Mouse (Mus musculus): ENCODE measurements around the gene Mtfr2. TPM values are rescaled to one million over a fixed set of nuclear protein-coding genes. Genes with fewer than 3 reads are reported as not detected.
A peak's percentile ranks its signal among the peaks of the same experiment; 100 is the strongest.

Gene Mtfr2
- total RNA-seq (2012; rRNA removed): 18.3 and 19.6 TPM in 2 replicates

- peak; percentile 98 for DNase-seq (ENCODE audit: low read depth, low spot score)
- TF ChIP-seq HCFC1 (IDR thresholded peaks at IDR 0.05; ENCODE audit: borderline replicate concordance, insufficient read depth, low read length) (no peak), ZNF384 (IDR thresholded peaks at IDR 0.05; ENCODE audit: low read depth, low read length) (no peak), ZC3H11A (IDR thresholded peaks at IDR 0.05; ENCODE audit: borderline replicate concordance, low read depth, low read length) (no peak), MAFK (IDR thresholded peaks at IDR 0.05; ENCODE audit: insufficient read depth, low read depth, low read length) (no peak), CHD2 (IDR thresholded peaks at IDR 0.05; ENCODE audit: low read depth, low read length) (no peak)
- H3K4me3 ChIP-seq (ENCODE audit: insufficient read depth in 1 of 2, low read depth in 1 of 2, low read length in 2 of 2, poor library complexity in 1 of 2, severe bottlenecking in 1 of 2): peak within 1 kb of the TSS; percentile 73 to 84
- peak within 1 kb of the TSS; percentile 94 for H3K9ac ChIP-seq (ENCODE audit: insufficient read depth, low read depth, low read length, poor library complexity, severe bottlenecking)
- 0 out of 4 replicates have a peak, but pooled peaks cover 0 to 2% of the 10 kb centered on the region in 2 experiments for H3K4me1 ChIP-seq (ENCODE audit: control insufficient read depth in 2 of 2, insufficient read depth in 2 of 2, low read length in 2 of 2, poor library complexity in 1 of 2)
- H3K27ac ChIP-seq (ENCODE audit: insufficient read depth, low read depth, low read length, poor library complexity, severe bottlenecking): no peak within 1 kb of the TSS; the same call in 1 of the 2 replicates
- peaks cover 14% of the 10 kb centered on the region for H3K36me3 ChIP-seq (ENCODE audit: control insufficient read depth, insufficient read depth, low read length, poor library complexity, severe bottlenecking)
- in situ Hi-C loops (cut with MboI; ENCODE audit: low sequenced_read_pairs in 2 of 2, unreplicated experiment in 2 of 2): no loop called here
- no peaks in the 10 kb centered on the region for H3K9me3 ChIP-seq (ENCODE audit: control insufficient read depth, insufficient read depth, low read depth, low read length)
Measured at GRCm38 (mm10) chr10:20347285-20348214, at the start of gene Mtfr2. Gene Mtfr2, plus strand, starts transcription at chr10:20347770.

DNA sequence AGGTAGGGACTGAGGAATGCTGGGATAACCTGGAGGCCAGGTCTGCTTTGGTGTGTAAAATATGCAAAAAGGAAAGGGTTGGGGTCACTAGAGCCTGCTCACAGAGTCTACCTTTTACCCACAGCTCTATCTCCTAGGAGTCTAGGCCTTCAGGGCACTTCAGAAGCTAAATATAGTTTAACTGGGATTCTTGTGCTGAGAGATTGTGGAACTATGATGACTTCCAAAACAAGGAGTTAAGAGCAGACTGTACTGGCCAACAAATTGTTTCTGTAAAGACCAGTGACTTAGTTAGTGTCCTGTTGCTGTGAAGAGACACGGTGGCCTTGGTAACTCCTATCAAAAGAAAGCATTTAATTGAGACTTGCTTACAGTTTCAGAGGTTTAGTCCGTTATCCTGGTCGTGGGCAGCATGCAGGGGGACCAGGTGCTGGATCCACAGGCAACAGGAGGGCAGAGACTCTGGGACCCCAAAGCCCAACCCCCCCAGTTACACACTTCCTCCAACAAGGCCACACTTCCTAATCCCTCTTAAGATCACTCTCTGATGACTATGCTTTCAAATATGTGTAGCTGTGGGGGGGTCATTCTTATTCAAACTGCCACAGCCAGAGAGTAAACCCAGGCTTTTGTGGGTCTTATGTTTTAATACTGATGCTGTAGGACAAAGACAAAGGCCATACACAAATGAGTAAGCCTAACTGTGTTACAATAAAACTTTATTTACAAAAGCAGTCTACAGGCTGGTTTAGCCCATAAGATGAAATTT lies 49.2 kb upstream of the Mtfr2 start:
- Histone ChIP-seq H3K4me1 (ENCODE audit: control insufficient read depth in 2 of 2, insufficient read depth in 2 of 2, low read length in 2 of 2, poor library complexity in 1 of 2) (peaks cover 7 to 15% of the 10 kb centered on the region in 2 experiments), H3K9ac (ENCODE audit: insufficient read depth, low read depth, low read length, poor library complexity, severe bottlenecking) (no peak overlapping the region), H3K36me3 (ENCODE audit: control insufficient read depth, insufficient read depth, low read length, poor library complexity, severe bottlenecking) (no peaks in the 10 kb centered on the region), H3K9me3 (ENCODE audit: control insufficient read depth, insufficient read depth, low read depth, low read length) (no peaks in the 10 kb centered on the region), H3K27ac (ENCODE audit: insufficient read depth, low read depth, low read length, poor library complexity, severe bottlenecking) (no peak overlapping the region; the same call in 1 of the 2 replicates), H3K4me3 (ENCODE audit: insufficient read depth in 1 of 2, low read depth in 1 of 2, low read length in 2 of 2, poor library complexity in 1 of 2, severe bottlenecking in 1 of 2) (no peak overlapping the region)
- TF ChIP-seq ZC3H11A (IDR thresholded peaks at IDR 0.05; ENCODE audit: borderline replicate concordance, low read depth, low read length) (no peak), MAFK (IDR thresholded peaks at IDR 0.05; ENCODE audit: insufficient read depth, low read depth, low read length) (no peak), CHD2 (IDR thresholded peaks at IDR 0.05; ENCODE audit: low read depth, low read length) (no peak), HCFC1 (IDR thresholded peaks at IDR 0.05; ENCODE audit: borderline replicate concordance, insufficient read depth, low read length) (no peak), ZNF384 (IDR thresholded peaks at IDR 0.05; ENCODE audit: low read depth, low read length) (no peak)
- DNase-seq (ENCODE audit: low read depth, low spot score): no peak
- in situ Hi-C loops (cut with MboI; ENCODE audit: low sequenced_read_pairs in 2 of 2, unreplicated experiment in 2 of 2): no loop called here

DNA sequence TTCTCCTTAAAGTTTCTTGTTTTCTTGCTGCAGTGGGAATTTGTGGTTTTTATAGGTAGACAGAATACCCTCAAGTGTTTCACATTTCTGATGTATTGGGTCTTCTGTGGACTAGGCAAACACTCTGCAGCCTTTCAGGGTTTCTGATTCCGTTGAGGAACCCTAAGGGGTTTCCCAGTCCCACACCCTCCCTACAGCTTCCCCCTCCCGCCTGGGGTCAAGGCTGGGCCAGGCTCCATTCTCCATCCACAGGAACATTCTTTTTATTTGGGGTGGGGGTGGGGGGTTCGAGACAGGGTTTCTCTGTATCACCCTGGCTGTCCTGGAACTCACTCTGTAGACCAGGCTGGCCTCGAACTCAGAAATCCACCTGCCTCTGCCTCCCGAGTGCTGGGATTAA lies 48.5 kb upstream of the Mtfr2 start:
- peaks cover 7 to 15% of the 10 kb centered on the region in 2 experiments for H3K4me1 ChIP-seq (ENCODE audit: control insufficient read depth in 2 of 2, insufficient read depth in 2 of 2, low read length in 2 of 2, poor library complexity in 1 of 2)
- H3K9ac ChIP-seq (ENCODE audit: insufficient read depth, low read depth, low read length, poor library complexity, severe bottlenecking): no peak overlapping the region; the same call in 1 of the 2 replicates
- H3K36me3 ChIP-seq (ENCODE audit: control insufficient read depth, insufficient read depth, low read length, poor library complexity, severe bottlenecking): no peaks in the 10 kb centered on the region
- no peak overlapping the region for H3K4me3 ChIP-seq (ENCODE audit: insufficient read depth in 1 of 2, low read depth in 1 of 2, low read length in 2 of 2, poor library complexity in 1 of 2, severe bottlenecking in 1 of 2)
- in situ Hi-C loops (cut with MboI; ENCODE audit: low sequenced_read_pairs in 2 of 2, unreplicated experiment in 2 of 2): no loop called here
- TF ChIP-seq ZC3H11A (IDR thresholded peaks at IDR 0.05; ENCODE audit: borderline replicate concordance, low read depth, low read length) (no peak), ZNF384 (IDR thresholded peaks at IDR 0.05; ENCODE audit: low read depth, low read length) (no peak), MAFK (IDR thresholded peaks at IDR 0.05; ENCODE audit: insufficient read depth, low read depth, low read length) (no peak), CHD2 (IDR thresholded peaks at IDR 0.05; ENCODE audit: low read depth, low read length) (no peak), HCFC1 (IDR thresholded peaks at IDR 0.05; ENCODE audit: borderline replicate concordance, insufficient read depth, low read length) (no peak)
- no peaks in the 10 kb centered on the region for H3K9me3 ChIP-seq (ENCODE audit: control insufficient read depth, insufficient read depth, low read depth, low read length)
- no peak for DNase-seq (ENCODE audit: low read depth, low spot score)
- no peak overlapping the region; the same call in 1 of the 2 replicates for H3K27ac ChIP-seq (ENCODE audit: insufficient read depth, low read depth, low read length, poor library complexity, severe bottlenecking)

GRCm38 (mm10) chr10:20310969-20311769 lies 36.4 kb upstream of the Mtfr2 start:
- no peak for DNase-seq (ENCODE audit: low read depth, low spot score)
- Histone ChIP-seq H3K36me3 (ENCODE audit: control insufficient read depth, insufficient read depth, low read length, poor library complexity, severe bottlenecking) (no peaks in the 10 kb centered on the region), H3K9me3 (ENCODE audit: control insufficient read depth, insufficient read depth, low read depth, low read length) (no peaks in the 10 kb centered on the region), H3K9ac (ENCODE audit: insufficient read depth, low read depth, low read length, poor library complexity, severe bottlenecking) (peak overlapping the region; percentile 98), H3K4me1 (ENCODE audit: control insufficient read depth in 2 of 2, insufficient read depth in 2 of 2, low read length in 2 of 2, poor library complexity in 1 of 2) (peaks cover 0 to 2% of the 10 kb centered on the region in 2 experiments; a peak in 1 of 4 replicates), H3K4me3 (ENCODE audit: insufficient read depth in 1 of 2, low read depth in 1 of 2, low read length in 2 of 2, poor library complexity in 1 of 2, severe bottlenecking in 1 of 2) (peak overlapping the region; percentile 89 to 92), H3K27ac (ENCODE audit: insufficient read depth, low read depth, low read length, poor library complexity, severe bottlenecking) (peak overlapping the region; percentile 98; the same call in 1 of the 2 replicates)
- in situ Hi-C loops (cut with MboI; ENCODE audit: low sequenced_read_pairs in 2 of 2, unreplicated experiment in 2 of 2): no loop called here
- TF ChIP-seq CHD2 (IDR thresholded peaks at IDR 0.05; ENCODE audit: low read depth, low read length) (no peak), ZNF384 (IDR thresholded peaks at IDR 0.05; ENCODE audit: low read depth, low read length) (no peak), MAFK (IDR thresholded peaks at IDR 0.05; ENCODE audit: insufficient read depth, low read depth, low read length) (no peak), HCFC1 (IDR thresholded peaks at IDR 0.05; ENCODE audit: borderline replicate concordance, insufficient read depth, low read length) (no peak), ZC3H11A (IDR thresholded peaks at IDR 0.05; ENCODE audit: borderline replicate concordance, low read depth, low read length) (no peak)

Data from ES-E14 (cell line).